Mouse (Mus musculus): ENCODE measurements around the gene Grk2.

GRCm38 (mm10) chr19:4240247-4240668 lies 65.8 kb downstream of the Grk2 start:
- TF ChIP-seq POLR2A (IDR thresholded peaks at IDR 0.05; ENCODE audit: borderline replicate concordance, insufficient read depth, low read length) (no peak), CTCF (IDR thresholded peaks at IDR 0.05; ENCODE audit: borderline replicate concordance, insufficient read depth, low read depth, low read length) (no peak)

Data from cerebellum, adult 2 months (tissue).